Mouse (Mus musculus) ES-E14 (cell line): ENCODE measurements at regions not wholly inside any gene's neighbourhood (a gene's known extent, or its start where the extent isn't known, plus 50 kb on each side); places are given as distances from the start of the nearest gene placed in this dataset.

Experiments
- DNase-seq: peaks from one replicate; pipeline ENCODE4 v3.0.0-alpha.2; 2013; ENCODE audit warnings: low read depth, low spot score
- H3K27ac ChIP-seq: 2 replicates; pipeline ENCODE4 v1.5.1; 2012; ENCODE audit warnings: low read depth, mild to moderate bottlenecking, low read length, moderate library complexity, mixed read lengths; ENCODE audit not compliant: poor library complexity, insufficient read depth, severe bottlenecking
- H3K36me3 ChIP-seq: 2 replicates; pipeline ENCODE4 v1.6.1; 2012; ENCODE audit warnings: mild to moderate bottlenecking, low read length, moderate library complexity, mixed read lengths; ENCODE audit not compliant: control insufficient read depth, poor library complexity, insufficient read depth, severe bottlenecking
- H3K4me1 ChIP-seq, 2 experiments: fragments of 150-350 bp in 1 of 2; sonication (generic) in 1 of 2; 2 replicates each; pipeline ENCODE4 v1.6.1; 2012; ENCODE audit warnings: low read length in 2 of 2, mild to moderate bottlenecking in 1 of 2, mixed read lengths in 1 of 2; ENCODE audit not compliant: control insufficient read depth in 2 of 2, insufficient read depth in 2 of 2, poor library complexity in 1 of 2
- H3K4me3 ChIP-seq, 2 experiments: fragments of 150-350 bp in 1 of 2; sonication (generic) in 1 of 2; 2 replicates each; pipeline ENCODE4 v1.5.1; 2012; ENCODE audit warnings: low read length in 2 of 2, low read depth in 1 of 2, mild to moderate bottlenecking in 1 of 2, mixed read lengths in 1 of 2; ENCODE audit not compliant: insufficient read depth in 1 of 2, poor library complexity in 1 of 2, severe bottlenecking in 1 of 2
- H3K9ac ChIP-seq: 2 replicates; pipeline ENCODE4 v1.6.1; 2012; ENCODE audit warnings: low read depth, mild to moderate bottlenecking, low read length, mixed read lengths; ENCODE audit not compliant: poor library complexity, insufficient read depth, severe bottlenecking
- H3K9me3 ChIP-seq: fragments of 150-350 bp; sonication (generic); 2 replicates; pipeline ENCODE4 v1.6.1; 2012; ENCODE audit warnings: low read depth, mild to moderate bottlenecking, low read length; ENCODE audit not compliant: control insufficient read depth, insufficient read depth
- CHD2 ChIP-seq: IDR thresholded peaks from 2 replicates; pipeline ENCODE4 v1.6.1; 2014; ENCODE audit warnings: mild to moderate bottlenecking, low read depth, low read length, inconsistent platforms
- HCFC1 ChIP-seq: IDR thresholded peaks from 2 replicates; pipeline ENCODE4 v1.6.1; 2012; ENCODE audit warnings: low read length, inconsistent platforms, borderline replicate concordance; ENCODE audit not compliant: insufficient read depth
- MAFK ChIP-seq: IDR thresholded peaks from 2 replicates; pipeline ENCODE4 v1.6.1; 2014; ENCODE audit warnings: mild to moderate bottlenecking, low read depth, low read length, inconsistent platforms; ENCODE audit not compliant: insufficient read depth
- ZC3H11A ChIP-seq: IDR thresholded peaks from 2 replicates; pipeline ENCODE4 v1.6.1; 2012; ENCODE audit warnings: low read depth, mild to moderate bottlenecking, inconsistent platforms, low read length, borderline replicate concordance
- ZNF384 ChIP-seq: IDR thresholded peaks from 2 replicates; pipeline ENCODE4 v1.6.1; 2012; ENCODE audit warnings: low read depth, low read length, inconsistent platforms
- in situ Hi-C, 2 experiments: fragments of 600-800 bp; cut with MboI; formaldehyde crosslinking; loops; one replicate each; pipeline ENCODE4 v1.15.1; 2025; ENCODE audit warnings: low sequenced_read_pairs in 2 of 2, inconsistent platforms in 1 of 2; ENCODE audit not compliant: unreplicated experiment in 2 of 2

DNA sequence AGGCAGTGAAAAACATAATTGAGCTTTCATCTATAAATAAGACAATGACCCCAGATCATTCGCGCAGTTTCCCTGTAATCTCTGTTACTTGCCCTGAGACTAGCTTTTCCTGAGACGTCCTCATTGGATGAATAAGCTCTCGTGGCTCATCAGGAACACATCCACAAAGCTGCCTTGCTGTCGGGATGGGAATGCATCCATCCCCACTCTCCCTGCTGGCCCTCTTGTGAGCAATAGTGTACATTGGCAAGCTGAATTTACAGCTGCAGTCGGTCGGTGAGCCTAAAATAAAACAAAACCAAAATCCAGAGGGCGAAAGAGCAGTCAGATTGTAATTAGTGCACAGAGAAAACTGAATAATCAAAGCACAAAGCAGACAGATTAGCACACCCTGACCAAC, 74.5 kb upstream of the Dpyd start:
- no peaks in the 10 kb centered on the region for H3K36me3 ChIP-seq
- no peak for DNase-seq
- H3K4me3 ChIP-seq = no peak overlapping the region
- H3K9ac ChIP-seq = no peak overlapping the region
- no peaks in the 10 kb centered on the region for H3K9me3 ChIP-seq
- in situ Hi-C loops = no loop called here
- H3K4me1 ChIP-seq = no peaks in the 10 kb centered on the region
- TF ChIP-seq CHD2 (no peak), ZNF384 (no peak), HCFC1 (no peak), MAFK (no peak), ZC3H11A (no peak)
- H3K27ac ChIP-seq = no peak overlapping the region

DNA sequence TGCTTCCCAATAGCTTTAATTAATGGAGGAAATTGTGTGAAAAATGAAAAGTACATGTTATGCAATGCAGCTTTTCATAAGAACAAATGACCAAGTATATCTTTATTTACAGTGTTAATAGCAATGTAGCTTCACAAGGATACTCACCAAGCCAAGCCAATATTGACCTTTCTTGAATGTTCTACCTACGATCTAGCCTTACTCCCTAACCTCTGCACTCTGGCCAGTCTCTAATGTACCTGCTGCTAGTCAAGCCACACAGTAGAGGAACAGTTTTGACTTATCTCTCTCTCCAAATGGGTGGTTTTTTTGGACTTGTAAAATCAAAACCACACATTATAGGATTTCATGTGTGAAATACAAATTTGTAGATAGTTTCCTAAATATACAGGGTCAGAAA, 70.8 kb upstream of the Dpyd start:
- TF ChIP-seq ZC3H11A = no peak
- no peak for TF ChIP-seq CHD2
- no peak for DNase-seq
- H3K27ac ChIP-seq = no peak overlapping the region
- H3K4me3 ChIP-seq = no peak overlapping the region
- in situ Hi-C loops = no loop called here
- no peak overlapping the region for H3K9ac ChIP-seq
- no peaks in the 10 kb centered on the region; a peak in 1 of 4 replicates for H3K4me1 ChIP-seq
- H3K9me3 ChIP-seq = no peaks in the 10 kb centered on the region
- H3K36me3 ChIP-seq = no peaks in the 10 kb centered on the region

DNA sequence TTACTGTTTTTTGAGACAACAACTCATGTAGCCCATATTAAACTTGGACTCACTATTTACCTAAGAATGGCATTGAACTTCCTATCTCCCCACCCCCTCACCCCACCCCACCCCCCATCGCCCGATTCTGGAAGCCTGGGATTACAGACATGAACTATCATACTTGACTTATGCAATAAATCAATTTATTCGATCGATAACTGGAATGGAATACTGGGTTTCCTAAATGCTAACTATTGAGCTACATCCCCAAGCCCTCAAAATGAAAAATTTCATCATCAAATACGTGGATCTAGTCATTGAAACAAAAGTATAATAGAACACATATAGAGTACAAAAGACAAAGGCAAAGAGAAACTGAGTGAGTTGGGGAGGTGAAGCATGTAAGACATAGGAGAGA, 70.1 kb upstream of the Dpyd start:
- Histone ChIP-seq H3K36me3 (no peaks in the 10 kb centered on the region), H3K4me1 (no peaks in the 10 kb centered on the region; a peak in 1 of 4 replicates), H3K9ac (no peak overlapping the region), H3K4me3 (no peak overlapping the region), H3K9me3 (no peaks in the 10 kb centered on the region), H3K27ac (no peak overlapping the region)
- DNase-seq = no peak
- in situ Hi-C loops = no loop called here
- TF ChIP-seq MAFK = no peak
- no peak for TF ChIP-seq CHD2
- no peak for TF ChIP-seq HCFC1
- TF ChIP-seq ZNF384 = no peak
- TF ChIP-seq ZC3H11A = no peak

DNA sequence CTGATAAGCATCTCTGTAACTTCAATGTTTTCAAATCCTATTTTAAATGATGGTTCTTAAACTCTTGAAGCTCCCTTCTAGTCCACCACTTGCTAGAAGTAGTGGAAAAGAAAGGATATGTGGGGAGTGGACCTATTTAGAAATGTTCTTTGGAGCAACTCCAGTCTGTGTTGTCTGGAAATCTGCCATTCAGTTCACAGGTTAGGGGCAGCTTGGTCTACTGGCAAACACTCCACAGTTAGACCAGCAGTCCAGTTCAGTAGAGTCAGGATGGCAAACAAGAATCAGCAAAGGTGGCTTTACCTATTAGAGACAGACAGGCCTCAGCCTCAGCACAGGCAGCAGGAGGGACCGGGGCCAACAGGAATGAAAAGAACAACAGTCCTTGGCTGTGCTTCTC, 67.3 kb upstream of the Dpyd start:
- DNase-seq = no peak
- Histone ChIP-seq H3K4me1 (no peaks in the 10 kb centered on the region; a peak in 1 of 4 replicates), H3K36me3 (no peaks in the 10 kb centered on the region), H3K4me3 (no peak overlapping the region), H3K9me3 (no peaks in the 10 kb centered on the region), H3K9ac (no peak overlapping the region), H3K27ac (no peak overlapping the region)
- TF ChIP-seq ZC3H11A = no peak
- TF ChIP-seq MAFK = no peak
- TF ChIP-seq ZNF384 = no peak
- in situ Hi-C loops = no loop called here

GRCm38 (mm10) chr3:118500234-118500633, 61.7 kb upstream of the Dpyd start:
- no peak overlapping the region for H3K9ac ChIP-seq
- H3K9me3 ChIP-seq = no peaks in the 10 kb centered on the region
- DNase-seq = no peak
- no peak for TF ChIP-seq CHD2
- no peak for TF ChIP-seq HCFC1
- no peak for TF ChIP-seq ZNF384
- no peak for TF ChIP-seq MAFK
- no peak for TF ChIP-seq ZC3H11A
- no peaks in the 10 kb centered on the region for H3K36me3 ChIP-seq
- H3K27ac ChIP-seq = no peak overlapping the region
- in situ Hi-C loops = no loop called here
- H3K4me3 ChIP-seq = no peak overlapping the region
- no peaks in the 10 kb centered on the region for H3K4me1 ChIP-seq
